Mouse (Mus musculus): ENCODE results near the gene Fam228a.

- TF ChIP-seq CTCF (IDR thresholded peaks at IDR 0.05; ENCODE audit: borderline replicate concordance, insufficient read depth, low read length), result no peak
- TF ChIP-seq POLR2A (IDR thresholded peaks at IDR 0.05; ENCODE audit: low read depth, low read length), result no peak
Measured at GRCm38 (mm10) chr12:4708881-4709604, 29.2 kb downstream of the Fam228a start.

Measured in embryonic fibroblast, embryonic 13.5 days (primary cell).